Mouse (Mus musculus): ENCODE measurements around the gene Tmem40. TPM values are rescaled to one million over a fixed set of nuclear protein-coding genes. Genes with fewer than 3 reads are reported as not detected.

Tmem40 gene
- polyA plus RNA-seq (2015; fragmentation: Nextera tagmentation; extraction: Ambion mirVana), result 30.7 and 33.4 TPM in 2 replicates

DNA sequence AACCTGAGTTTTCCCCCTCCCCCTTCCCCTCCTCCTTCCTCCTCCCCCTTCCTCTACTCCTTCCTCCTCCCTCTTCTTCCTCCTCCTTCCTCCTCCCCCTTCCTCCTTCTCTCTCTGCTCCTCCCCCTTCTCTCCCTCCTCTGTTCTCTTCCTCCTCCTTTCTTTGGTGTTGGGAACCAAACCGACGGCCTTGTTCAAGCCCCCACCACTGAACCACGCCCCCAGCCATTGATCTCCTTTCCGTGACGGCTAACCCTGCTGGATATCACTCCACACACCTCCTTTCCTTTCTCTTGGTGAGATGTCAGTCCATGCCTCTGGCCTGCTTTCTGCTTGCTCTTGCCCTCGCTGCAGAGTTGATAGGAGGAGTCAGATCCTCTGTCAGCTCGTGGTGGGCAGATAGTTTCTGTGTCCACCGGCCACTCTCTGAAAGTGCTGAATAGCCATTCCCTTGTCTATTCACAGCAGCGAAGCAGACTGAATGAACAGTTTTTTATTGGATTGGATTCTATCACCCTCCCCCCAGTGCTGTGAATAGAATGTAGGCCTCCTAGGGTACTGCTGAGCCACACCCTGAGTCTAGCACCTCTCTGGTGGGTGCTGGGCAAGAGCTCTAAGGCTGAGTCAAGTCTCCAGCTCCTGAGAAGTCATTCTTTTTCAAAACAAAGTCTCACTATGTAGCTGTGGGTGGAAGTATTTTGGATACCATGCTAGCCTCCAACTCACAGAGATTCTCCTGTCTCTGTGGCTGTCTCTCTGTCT, at the start of gene Tmem40:
TSS of gene Tmem40 (minus strand) at position 416 of the 762 bp plus-strand sequence.

DNA sequence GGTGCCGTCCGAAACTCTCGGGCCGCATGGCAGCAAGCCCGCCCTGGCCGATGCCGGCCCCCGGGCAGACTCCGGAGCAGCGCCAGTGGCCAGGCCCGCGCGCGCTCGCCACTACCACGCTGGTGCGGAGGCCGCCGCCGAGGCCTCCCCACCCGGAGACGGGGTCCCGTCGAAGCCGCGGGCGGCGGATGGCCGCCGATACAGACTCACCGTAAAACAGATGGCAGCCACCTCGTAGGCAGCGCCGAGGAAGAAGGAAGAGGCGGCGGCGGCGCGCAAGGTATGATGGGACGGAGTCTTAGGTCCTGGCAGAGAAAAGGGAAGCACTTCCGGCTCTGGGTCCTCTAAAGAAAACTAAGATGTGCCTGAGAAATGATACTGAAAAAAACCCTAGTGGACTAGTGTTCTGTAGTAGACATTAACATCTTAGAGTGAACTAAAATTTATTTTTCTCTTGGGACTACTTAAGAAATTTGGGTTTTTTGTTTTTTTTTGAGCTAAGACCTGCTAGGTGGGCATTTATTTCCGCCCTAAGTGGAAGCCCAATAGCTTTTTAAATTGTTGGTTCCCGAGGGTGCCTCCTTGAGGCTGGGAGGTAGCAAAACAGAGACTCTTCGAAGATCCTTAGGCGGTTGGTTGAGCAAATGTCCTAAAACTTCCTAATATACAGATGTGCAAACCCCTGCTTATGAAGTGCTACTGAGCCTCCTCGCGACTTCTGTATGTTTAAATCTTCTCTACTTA, 46.5 kb upstream of the Tmem40 start, which contains the start of gene Rpl32:
TSS of gene Rpl32 (minus strand) at position 260 of the 744 bp plus-strand sequence.

GRCm38 (mm10) chr6:115774501-115774921, 12.3 kb upstream of the Tmem40 start, which contains the start of gene Cand2:
Cand2 (plus strand) TSS chr6:115774538.

Small RNA genes within 50 kb of the gene (microRNA-seq; reads per million reads assigned to microRNA genes)
- gene Mir7660, result not detected

Other genes with a start within 250 kb of the Tmem40 start
- gene Tsen2, start 217.7 kb downstream of the Tmem40 start, polyA plus RNA-seq (2015; fragmentation: Nextera tagmentation; extraction: Ambion mirVana), result 11.7 and 12.7 TPM in 2 replicates
- 0.05 TPM in 1 of 2 replicates, not detected in the other for gene Mkrn2os, start 169.8 kb downstream of the Tmem40 start, polyA plus RNA-seq (2015; fragmentation: Nextera tagmentation; extraction: Ambion mirVana)
- 17.7 and 18.4 TPM in 2 replicates for gene Mkrn2, start 160.5 kb downstream of the Tmem40 start, polyA plus RNA-seq (2015; fragmentation: Nextera tagmentation; extraction: Ambion mirVana)
- 59.1 and 62.1 TPM in 2 replicates for gene Raf1, start 85.8 kb downstream of the Tmem40 start, polyA plus RNA-seq (2015; fragmentation: Nextera tagmentation; extraction: Ambion mirVana)
- gene Cand2, start 12.1 kb upstream of the Tmem40 start, polyA plus RNA-seq (2015; fragmentation: Nextera tagmentation; extraction: Ambion mirVana), result 3.6 and 3.7 TPM in 2 replicates
- 1,823 and 1,855 TPM in 2 replicates for gene Rpl32, start 46.3 kb upstream of the Tmem40 start, polyA plus RNA-seq (2015; fragmentation: Nextera tagmentation; extraction: Ambion mirVana)
- gene Efcab12, start 76.0 kb upstream of the Tmem40 start, polyA plus RNA-seq (2015; fragmentation: Nextera tagmentation; extraction: Ambion mirVana), result 0.11 and 0.24 TPM in 2 replicates
- gene Mbd4, start 91.0 kb upstream of the Tmem40 start, polyA plus RNA-seq (2015; fragmentation: Nextera tagmentation; extraction: Ambion mirVana), result 4.1 and 4.3 TPM in 2 replicates
- 5.2 and 6.2 TPM in 2 replicates for gene Ift122, start 91.1 kb upstream of the Tmem40 start, polyA plus RNA-seq (2015; fragmentation: Nextera tagmentation; extraction: Ambion mirVana)
- 0.10 TPM in 1 of 2 replicates, not detected in the other for gene Rho, start 169.3 kb upstream of the Tmem40 start, polyA plus RNA-seq (2015; fragmentation: Nextera tagmentation; extraction: Ambion mirVana)
- not detected in 2 replicates for gene H1foo, start 182.5 kb upstream of the Tmem40 start, polyA plus RNA-seq (2015; fragmentation: Nextera tagmentation; extraction: Ambion mirVana)
- 8.4 and 8.5 TPM in 2 replicates for gene Plxnd1, start 232.6 kb upstream of the Tmem40 start, polyA plus RNA-seq (2015; fragmentation: Nextera tagmentation; extraction: Ambion mirVana)

All from urinary bladder, postnatal 0 days (tissue).